14 mouse cellular contexts compared by ENCODE assay signal in the genomic region with DNA sequence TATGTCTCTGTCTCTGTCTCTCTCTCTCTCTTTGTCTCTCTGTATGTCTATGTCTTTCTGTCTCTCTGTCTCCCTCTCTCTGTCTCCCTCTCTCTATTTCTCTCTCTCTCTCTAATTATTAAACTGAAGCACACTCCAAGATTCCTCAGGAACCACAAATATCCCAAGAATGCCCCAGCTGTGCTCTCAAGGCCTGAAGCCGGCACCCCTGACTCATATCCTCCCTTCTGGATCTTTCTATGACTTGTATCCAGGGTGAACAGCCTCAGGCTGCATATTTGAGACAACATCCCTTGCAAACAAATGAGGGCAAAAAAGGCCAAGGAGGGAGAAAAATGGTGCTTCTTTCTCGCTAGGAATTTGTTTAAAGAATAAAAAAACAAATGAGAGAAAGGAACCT. TPM values are rescaled to one million over a fixed set of nuclear protein-coding genes. Genes with fewer than 3 reads are reported as not detected.
DNase-seq lines count a peak whose midpoint lies in the region; ATAC-seq and TF ChIP-seq lines count a peak whose summit lies in the region.
"Had no signal": no experiment of that assay in that cellular context is flagged by ENCODE, and none has a peak within 500 bp of the region (broad histone marks: within the 10 kb centered on the region; RNA-seq: fewer than 3 reads in every experiment).

A gene (plus strand): TSS at position 2 of the 400 bp plus-strand sequence.

- no peak within 1 kb of the TSS for H3K4me2 ChIP-seq in embryonic facial prominence, embryonic 11.5 days (ENCODE audit: low read depth, low read length)
- no peak within 1 kb of the TSS for H3K4me2 ChIP-seq in midbrain, embryonic 11.5 days
- H3K4me2 ChIP-seq in midbrain, postnatal 0 days (ENCODE audit: low read depth, low read length, poor library complexity, severe bottlenecking), result no peak within 1 kb of the TSS
- H3K4me2 ChIP-seq: midbrain, embryonic 12.5 days; stomach, embryonic 15.5 days had no signal

- WGBS in embryonic facial prominence, embryonic 11.5 days, result 49% methylated on average over 2 of the region's 2 CpGs
- 58% methylated on average over 2 of the region's 2 CpGs for WGBS in embryonic facial prominence, embryonic 10.5 days
- WGBS in midbrain, embryonic 11.5 days, result 63% methylated on average over 2 of the region's 2 CpGs
- WGBS in midbrain, postnatal 0 days, result 67% methylated on average over 2 of the region's 2 CpGs

- H3K9ac ChIP-seq in embryonic facial prominence, embryonic 11.5 days (replicated peaks; ENCODE audit: low read length), result no peak within 1 kb of the TSS
- no peak within 1 kb of the TSS for H3K9ac ChIP-seq in midbrain, embryonic 11.5 days (ENCODE audit: low read length)
- no peak within 1 kb of the TSS for H3K9ac ChIP-seq in midbrain, postnatal 0 days (replicated peaks; ENCODE audit: low read length, poor library complexity, severe bottlenecking)
- H3K9ac ChIP-seq: midbrain, embryonic 12.5 days; stomach, embryonic 15.5 days had no signal

- H3K9me3 ChIP-seq in embryonic facial prominence, embryonic 11.5 days (replicated peaks; ENCODE audit: control insufficient read depth, low read length), result no peaks in the 10 kb centered on the region
- peaks cover 14% of the 10 kb centered on the region for H3K9me3 ChIP-seq in embryonic facial prominence, embryonic 10.5 days
- H3K9me3 ChIP-seq in midbrain, embryonic 11.5 days (ENCODE audit: control insufficient read depth, low read length), result no peaks in the 10 kb centered on the region
- no peaks in the 10 kb centered on the region for H3K9me3 ChIP-seq in midbrain, postnatal 0 days (ENCODE audit: low read length)

- peak; percentile 33 for DNase-seq in embryonic facial prominence, embryonic 11.5 days (ENCODE audit: low spot score)
- DNase-seq in embryonic facial prominence, embryonic 10.5 days (ENCODE audit: low spot score), result no peak
- peak; percentile 44 for DNase-seq in midbrain, embryonic 11.5 days (ENCODE audit: low spot score, missing footprints)
- DNase-seq in midbrain, postnatal 0 days (ENCODE audit: low spot score), result no peak
- peak; percentile 42 to 52 for DNase-seq in kidney, postnatal 25 days
- DNase-seq in yolk sac, embryonic 10.5 days (ENCODE audit: low spot score), result peak; percentile 27
- no peak for DNase-seq in cerebellum, postnatal 25 days
- no peak for DNase-seq in thymus, postnatal 10 days (ENCODE audit: low spot score in 2 of 2)
- DNase-seq: cerebellum, postnatal 36 days had no signal

- no peaks in the 10 kb centered on the region for H3K4me1 ChIP-seq in embryonic facial prominence, embryonic 11.5 days (ENCODE audit: control insufficient read depth, insufficient read depth, low read length)
- H3K4me1 ChIP-seq in embryonic facial prominence, embryonic 10.5 days, result peaks cover 5% of the 10 kb centered on the region; the same call in 1 of the 2 replicates
- no peaks in the 10 kb centered on the region for H3K4me1 ChIP-seq in midbrain, embryonic 11.5 days (ENCODE audit: control insufficient read depth, insufficient read depth, low read length)
- H3K4me1 ChIP-seq in midbrain, postnatal 0 days (ENCODE audit: insufficient read depth, low read length), result no peaks in the 10 kb centered on the region
- H3K4me1 ChIP-seq: midbrain, embryonic 12.5 days had no signal

- TF ChIP-seq CTCF in midbrain, postnatal 0 days (IDR thresholded peaks at IDR 0.05), result no peak

- no peak for ATAC-seq in embryonic facial prominence, embryonic 11.5 days (replicated peaks; ENCODE audit: insufficient number of reproducible peaks, low FRiP score, low TSS enrichment, low read depth)
- no peak for ATAC-seq in midbrain, embryonic 11.5 days (ENCODE audit: low FRiP score)
- ATAC-seq in midbrain, postnatal 0 days (ENCODE audit: low FRiP score), result no peak
- ATAC-seq: hindbrain, embryonic 16.5 days had no signal

- no peak within 1 kb of the TSS for H3K27ac ChIP-seq in embryonic facial prominence, embryonic 11.5 days (replicated peaks; ENCODE audit: low read depth, low read length)
- no peak within 1 kb of the TSS for H3K27ac ChIP-seq in embryonic facial prominence, embryonic 10.5 days (replicated peaks)
- H3K27ac ChIP-seq in midbrain, embryonic 11.5 days (ENCODE audit: low read depth, low read length), result no peak within 1 kb of the TSS
- no peak within 1 kb of the TSS for H3K27ac ChIP-seq in midbrain, postnatal 0 days (ENCODE audit: low read depth, low read length)
- H3K27ac ChIP-seq: midbrain, embryonic 12.5 days; stomach, embryonic 15.5 days had no signal

- H3K36me3 ChIP-seq in embryonic facial prominence, embryonic 11.5 days (replicated peaks; ENCODE audit: control insufficient read depth, insufficient read depth, low read depth, low read length), result no peaks in the 10 kb centered on the region
- H3K36me3 ChIP-seq in embryonic facial prominence, embryonic 10.5 days (replicated peaks), result no peaks in the 10 kb centered on the region; the same call in 1 of the 2 replicates
- H3K36me3 ChIP-seq in midbrain, embryonic 11.5 days (ENCODE audit: control insufficient read depth, insufficient read depth, low read length), result no peaks in the 10 kb centered on the region
- no peaks in the 10 kb centered on the region for H3K36me3 ChIP-seq in midbrain, postnatal 0 days (ENCODE audit: insufficient read depth, low read length)
- H3K36me3 ChIP-seq: midbrain, embryonic 12.5 days had no signal

- no peak within 1 kb of the TSS for H3K4me3 ChIP-seq in embryonic facial prominence, embryonic 11.5 days (ENCODE audit: low read depth, low read length)
- no peak within 1 kb of the TSS for H3K4me3 ChIP-seq in embryonic facial prominence, embryonic 10.5 days
- no peak within 1 kb of the TSS for H3K4me3 ChIP-seq in midbrain, embryonic 11.5 days (ENCODE audit: low read depth, low read length)
- no peak within 1 kb of the TSS for H3K4me3 ChIP-seq in midbrain, postnatal 0 days (ENCODE audit: low read depth, low read length)
- H3K4me3 ChIP-seq: midbrain, embryonic 12.5 days; stomach, embryonic 15.5 days had no signal

- H3K27me3 ChIP-seq in embryonic facial prominence, embryonic 11.5 days (ENCODE audit: control insufficient read depth, insufficient read depth, low read length), result no peaks in the 10 kb centered on the region
- H3K27me3 ChIP-seq in embryonic facial prominence, embryonic 10.5 days (replicated peaks; ENCODE audit: low read depth, poor library complexity, severe bottlenecking), result no peaks in the 10 kb centered on the region
- H3K27me3 ChIP-seq in midbrain, embryonic 11.5 days (ENCODE audit: control insufficient read depth, insufficient read depth, low read length), result no peaks in the 10 kb centered on the region
- no peaks in the 10 kb centered on the region for H3K27me3 ChIP-seq in midbrain, postnatal 0 days (ENCODE audit: insufficient read depth, low read length)
- H3K27me3 ChIP-seq: midbrain, embryonic 12.5 days; stomach, embryonic 15.5 days had no signal

RNA-seq across cellular contexts. Expression of the gene that starts here (rescaled TPM):
- polyA plus RNA-seq in embryonic facial prominence, embryonic 11.5 days (2014; fragmentation: Nextera tagmentation; extraction: Ambion mirVana), result not detected in 2 replicates
- not detected in 2 replicates for polyA plus RNA-seq in embryonic facial prominence, embryonic 10.5 days (2016; fragmentation: Nextera tagmentation; extraction: Ambion mirVana)
- polyA plus RNA-seq in midbrain, embryonic 11.5 days (2014; fragmentation: Nextera tagmentation; extraction: Ambion mirVana), result not detected in 2 replicates
- not detected in 2 replicates for total RNA-seq in midbrain, postnatal 0 days (2014; rRNA removed)
- not detected in 2 replicates for polyA plus RNA-seq in midbrain, postnatal 0 days (2015; fragmentation: Nextera tagmentation; extraction: Ambion mirVana)
- total RNA-seq: left cerebral cortex, postnatal 14 days had no signal
- polyA plus RNA-seq: frontal cortex, adult 2 months; hindbrain, embryonic 16.5 days; midbrain, embryonic 12.5 days; stomach, embryonic 15.5 days had no signal

Comparison
In these comparisons a context has a peak if more than half of its experiments do, and no peak if none do; other contexts are left out.
1. Peak in DNase-seq in embryonic facial prominence, embryonic 11.5 days; RNA of the gene not detected or under 1 TPM.
2. Peak in DNase-seq in midbrain, embryonic 11.5 days; RNA of the gene not detected or under 1 TPM.
3. DNase-seq: peak in kidney, postnatal 25 days (2 of 2) and yolk sac, embryonic 10.5 days (single experiment); none in embryonic facial prominence, embryonic 10.5 days (single experiment), midbrain, postnatal 0 days (single experiment), cerebellum, postnatal 25 days (0 of 2) and thymus, postnatal 10 days (0 of 2).